Mouse (Mus musculus) testis, adult 2 months (tissue): Measurements from ENCODE around the gene Slx4. TPM values are rescaled to one million over a fixed set of nuclear protein-coding genes. Genes with fewer than 3 reads are reported as not detected.

Experiments
- H3K27ac ChIP-seq: fragments of 200-500 bp; 2 replicates; pipeline ENCODE4 v1.5.1; 2012; ENCODE audit warnings: low read depth, low read length; ENCODE audit not compliant: control insufficient read depth, insufficient read depth
- H3K27me3 ChIP-seq: fragments of 200-500 bp; 2 replicates; pipeline ENCODE4 v1.6.1; 2012; ENCODE audit warnings: mild to moderate bottlenecking, low read length, moderate library complexity; ENCODE audit not compliant: control insufficient read depth, insufficient read depth
- H3K36me3 ChIP-seq: fragments of 200-500 bp; 2 replicates; pipeline ENCODE4 v1.6.1; 2012; ENCODE audit warnings: mild to moderate bottlenecking, low read length; ENCODE audit not compliant: control insufficient read depth, insufficient read depth
- H3K4me1 ChIP-seq: fragments of 200-500 bp; 2 replicates; pipeline ENCODE4 v1.6.1; 2012; ENCODE audit warnings: low read length; ENCODE audit not compliant: control insufficient read depth, insufficient read depth
- H3K4me3 ChIP-seq: fragments of 200-500 bp; 2 replicates; pipeline ENCODE4 v1.5.1; 2012; ENCODE audit warnings: low read depth, mild to moderate bottlenecking, low read length, moderate library complexity, mixed read lengths; ENCODE audit not compliant: control insufficient read depth
- CTCF ChIP-seq: fragments of 200-500 bp; IDR thresholded peaks from 2 replicates; pipeline ENCODE4 v1.5.1; 2012; ENCODE audit warnings: low read depth, mild to moderate bottlenecking, inconsistent platforms, low read length, moderate library complexity; ENCODE audit not compliant: control insufficient read depth, insufficient read depth, insufficient replicate concordance
- POLR2A ChIP-seq: fragments of 200-500 bp; IDR thresholded peaks from 2 replicates; pipeline ENCODE4 v1.6.1; 2012; ENCODE audit warnings: low read depth, mild to moderate bottlenecking, inconsistent platforms, low read length, moderate library complexity; ENCODE audit not compliant: control insufficient read depth
- polyA plus RNA-seq: library from polyadenylated mRNA; depleted of rRNA; stranded (reverse); fragments of >200 nt; gene quantifications from 2 replicates; pipeline ENCODE4 v1.2.3, GENCODE M21; 2012

Slx4 gene
- polyA plus RNA-seq, 1 experiment: 175 TPM

GRCm38 (mm10) chr16:3965534-3965933 lies 38.0 kb downstream of the Slx4 start:
- H3K4me1 ChIP-seq: no peaks in the 10 kb centered on the region
- H3K27me3 ChIP-seq: no peaks in the 10 kb centered on the region
- H3K36me3 ChIP-seq: no peaks in the 10 kb centered on the region
- H3K4me3 ChIP-seq: no peak overlapping the region
- H3K27ac ChIP-seq: no peak overlapping the region
- TF ChIP-seq POLR2A: no peak
- TF ChIP-seq CTCF: no peak

- Histone ChIP-seq H3K27me3 (no peaks in the 10 kb centered on the region), H3K36me3 (no peaks in the 10 kb centered on the region), H3K27ac (no peak overlapping the region), H3K4me1 (no peaks in the 10 kb centered on the region), H3K4me3 (no peak overlapping the region)
- TF ChIP-seq POLR2A (no peak), CTCF (no peak)
These were observed 38.6 kb downstream of the Slx4 start for GRCm38 (mm10) chr16:3964990-3965389.

GRCm38 (mm10) chr16:3959261-3959660 lies 44.3 kb downstream of the Slx4 start:
- no peaks in the 10 kb centered on the region for H3K36me3 ChIP-seq
- TF ChIP-seq POLR2A: no peak
- no peak for TF ChIP-seq CTCF
- H3K27me3 ChIP-seq: no peaks in the 10 kb centered on the region
- H3K27ac ChIP-seq: no peak overlapping the region
- no peaks in the 10 kb centered on the region for H3K4me1 ChIP-seq
- no peak overlapping the region for H3K4me3 ChIP-seq

- Histone ChIP-seq H3K36me3 (no peaks in the 10 kb centered on the region), H3K27ac (no peak overlapping the region), H3K4me1 (peaks cover 3% of the 10 kb centered on the region), H3K27me3 (no peaks in the 10 kb centered on the region), H3K4me3 (no peak overlapping the region)
- TF ChIP-seq POLR2A (no peak), CTCF (no peak)
These were observed 47.2 kb downstream of the Slx4 start for GRCm38 (mm10) chr16:3956369-3956768.

GRCm38 (mm10) chr16:3951141-3951540 lies 52.4 kb downstream of the Slx4 start:
- H3K36me3 ChIP-seq: no peaks in the 10 kb centered on the region
- peaks cover 3% of the 10 kb centered on the region for H3K4me1 ChIP-seq
- H3K4me3 ChIP-seq: no peak overlapping the region
- H3K27ac ChIP-seq: no peak overlapping the region
- TF ChIP-seq CTCF (no peak), POLR2A (no peak)
- H3K27me3 ChIP-seq: no peaks in the 10 kb centered on the region

GRCm38 (mm10) chr16:3934701-3935100 lies 68.9 kb downstream of the Slx4 start:
- no peak for TF ChIP-seq POLR2A
- no peak for TF ChIP-seq CTCF
- H3K27ac ChIP-seq: no peak overlapping the region
- peaks cover 1% of the 10 kb centered on the region; the same call in 1 of the 2 replicates for H3K36me3 ChIP-seq
- no peaks in the 10 kb centered on the region for H3K27me3 ChIP-seq
- no peaks in the 10 kb centered on the region for H3K4me1 ChIP-seq
- H3K4me3 ChIP-seq: no peak overlapping the region

GRCm38 (mm10) chr16:3934091-3934490 lies 69.5 kb downstream of the Slx4 start:
- Histone ChIP-seq H3K27ac (no peak overlapping the region), H3K27me3 (no peaks in the 10 kb centered on the region), H3K4me3 (no peak overlapping the region), H3K4me1 (no peaks in the 10 kb centered on the region), H3K36me3 (peaks cover 1% of the 10 kb centered on the region; the same call in 1 of the 2 replicates)
- TF ChIP-seq POLR2A (no peak), CTCF (no peak)

GRCm38 (mm10) chr16:3933536-3933935 lies 70.0 kb downstream of the Slx4 start:
- Histone ChIP-seq H3K4me1 (no peaks in the 10 kb centered on the region), H3K27ac (no peak overlapping the region), H3K27me3 (no peaks in the 10 kb centered on the region), H3K36me3 (no peaks in the 10 kb centered on the region; the same call in 1 of the 2 replicates), H3K4me3 (no peak overlapping the region)
- TF ChIP-seq CTCF: no peak
- TF ChIP-seq POLR2A: no peak
